Mouse (Mus musculus): ENCODE measurements around the gene Aldh16a1. TPM values are rescaled to one million over a fixed set of nuclear protein-coding genes. Genes with fewer than 3 reads are reported as not detected.

Aldh16a1 gene
- total RNA-seq (2018; cell fraction: chromatin; rRNA removed), result 100 to 1,000 TPM in 4 of 26 experiments, 10 to 100 TPM in 22; 20.1 to 138 (median 76.1) TPM
- 10 to 100 TPM; 12.1 to 36.3 (median 20.9) TPM for total RNA-seq (2018; cell fraction: cytosol; rRNA removed)
- 10 to 100 TPM; 19.3 to 83.8 (median 41.3) TPM for total RNA-seq (2018; cell fraction: nucleus; rRNA removed)
- polyA plus RNA-seq (2018), result 13.0 to 39.0 TPM (median 19.2 TPM) in 3 replicates

DNA sequence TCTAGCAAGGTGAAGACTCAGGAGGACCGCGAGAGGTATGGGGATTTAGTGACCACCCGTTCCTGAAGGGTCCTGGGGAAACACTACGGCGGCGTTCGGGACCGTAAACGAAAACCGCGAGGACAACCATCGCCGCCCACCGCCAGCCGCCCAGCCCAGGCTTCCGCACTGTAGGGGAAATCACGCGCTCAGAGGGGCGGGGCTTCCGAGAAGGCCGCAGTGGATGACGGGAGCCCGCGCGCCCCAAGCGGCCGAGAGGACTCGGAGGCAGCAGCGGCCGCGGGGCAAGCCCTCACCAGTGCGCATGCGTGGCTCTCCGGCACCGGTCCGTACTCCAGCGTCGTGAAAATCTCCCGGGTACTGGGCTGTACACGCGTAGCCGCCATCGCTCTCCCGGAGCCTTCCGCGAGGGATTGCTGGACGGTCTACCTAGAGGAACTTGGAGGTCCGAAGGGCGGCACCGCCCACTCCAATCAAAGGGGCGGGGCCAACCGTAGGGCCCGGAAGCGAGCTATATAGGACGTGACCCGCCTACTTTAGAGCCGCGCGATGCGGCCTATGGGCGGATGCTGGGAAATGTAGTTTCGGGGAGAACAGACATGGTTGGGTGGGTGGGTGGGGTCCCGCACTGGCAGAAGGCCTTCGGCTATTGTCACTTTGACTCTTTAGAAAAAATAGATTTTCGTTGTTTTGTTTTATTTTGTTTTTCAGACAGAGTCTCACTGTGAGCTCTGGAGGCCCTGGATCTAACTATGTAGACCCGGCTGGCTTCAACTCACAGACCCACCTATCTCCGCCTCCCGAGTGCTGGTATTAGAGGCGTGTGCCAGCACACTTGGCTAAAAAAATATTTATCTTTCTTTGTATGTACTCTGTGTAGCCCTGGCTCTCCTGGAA lies at the start of gene Aldh16a1, which contains the start of gene Pih1d1:
Gene Aldh16a1, minus strand, starts transcription at position 489 of the 897 bp plus-strand sequence.
Gene Pih1d1, plus strand, starts transcription at position 208 of the 897 bp plus-strand sequence.
- WGBS (ENCODE audit: missing documents), result 3% methylated on average over 69 of the region's 69 CpGs

GRCm38 (mm10) chr7:45202654-45203053 lies 48.3 kb upstream of the Aldh16a1 start:
- no peaks in the 10 kb centered on the region for H3K79me2 ChIP-seq (ENCODE audit: inconsistent target)
- WGBS (ENCODE audit: missing documents), result 82% methylated on average over 8 of the region's 10 CpGs
- H3K27ac ChIP-seq, result no peak overlapping the region
- no peaks in the 10 kb centered on the region for H3K36me3 ChIP-seq (ENCODE audit: inconsistent target)
- no peak overlapping the region for H3K4me3 ChIP-seq (ENCODE audit: inconsistent target)

More for the DNA sequence above, at the start of gene Aldh16a1, which contains the start of gene Pih1d1:
- H3K4me3 ChIP-seq (ENCODE audit: inconsistent target), result peak within 1 kb of the TSS; percentile 88
- H3K79me2 ChIP-seq (ENCODE audit: inconsistent target), result peaks cover 5% of the 10 kb centered on the region; the same call in 1 of the 2 replicates
- peaks cover 8% of the 10 kb centered on the region; the same call in 1 of the 2 replicates for H3K36me3 ChIP-seq (ENCODE audit: inconsistent target)
- H3K27ac ChIP-seq, result peak within 1 kb of the TSS; percentile 95

- Histone ChIP-seq H3K4me3 (ENCODE audit: inconsistent target) (no peak overlapping the region), H3K36me3 (ENCODE audit: inconsistent target) (no peaks in the 10 kb centered on the region), H3K79me2 (ENCODE audit: inconsistent target) (no peaks in the 10 kb centered on the region), H3K27ac (no peak overlapping the region)
- 91% methylated on average over 11 of the region's 11 CpGs for WGBS (ENCODE audit: missing documents)
Observed at GRCm38 (mm10) chr7:45198961-45199360, 44.6 kb upstream of the Aldh16a1 start.

- Histone ChIP-seq H3K36me3 (ENCODE audit: inconsistent target) (no peaks in the 10 kb centered on the region), H3K79me2 (ENCODE audit: inconsistent target) (no peaks in the 10 kb centered on the region), H3K4me3 (ENCODE audit: inconsistent target) (no peak overlapping the region), H3K27ac (no peak overlapping the region)
- WGBS (ENCODE audit: missing documents), result 16% methylated on average over 5 of the region's 5 CpGs
Observed at GRCm38 (mm10) chr7:45198435-45198834, 44.1 kb upstream of the Aldh16a1 start.

DNA sequence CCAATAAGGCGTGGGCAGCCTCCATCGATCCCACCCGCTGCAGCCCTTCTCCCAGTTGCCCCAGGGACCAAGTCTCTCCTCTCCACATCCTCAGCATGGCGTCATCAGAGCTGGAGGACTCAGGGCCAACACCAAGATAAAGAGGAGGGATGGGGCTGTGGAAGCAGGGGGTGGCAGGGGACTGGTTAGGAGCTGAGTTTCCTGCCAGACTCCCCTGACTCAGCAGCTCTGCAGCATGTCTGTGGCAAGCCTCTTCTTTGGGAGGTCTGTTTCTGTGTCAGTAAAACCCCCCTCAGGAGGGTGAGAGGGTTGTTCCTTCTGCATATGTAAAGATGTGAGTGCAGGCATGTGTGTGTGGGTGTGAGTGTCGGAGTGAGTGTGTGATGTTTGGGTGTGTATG lies 42.6 kb upstream of the Aldh16a1 start:
- no peaks in the 10 kb centered on the region for H3K36me3 ChIP-seq (ENCODE audit: inconsistent target)
- WGBS (ENCODE audit: missing documents), result 60% methylated on average over 5 of the region's 5 CpGs
- H3K79me2 ChIP-seq (ENCODE audit: inconsistent target), result no peaks in the 10 kb centered on the region
- H3K27ac ChIP-seq, result no peak overlapping the region
- no peak overlapping the region for H3K4me3 ChIP-seq (ENCODE audit: inconsistent target)

DNA sequence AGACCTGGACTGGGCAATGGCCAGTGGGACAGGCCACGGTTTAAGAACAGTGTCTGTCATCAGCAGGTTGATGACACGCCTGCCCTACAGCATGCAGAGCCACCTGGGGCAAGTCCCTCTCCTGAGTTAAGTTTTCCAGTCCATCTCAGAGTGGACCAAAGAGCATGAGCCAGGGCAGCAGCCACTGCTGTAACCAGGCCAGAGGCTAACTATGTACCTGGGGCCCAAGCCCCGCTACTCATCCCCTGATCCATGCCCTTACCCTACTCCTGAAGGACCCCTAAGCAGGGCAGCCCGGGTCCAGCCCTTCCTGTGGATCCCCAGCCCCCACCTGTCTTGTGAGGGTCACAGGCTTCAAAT lies 41.8 kb upstream of the Aldh16a1 start:
- no peak overlapping the region for H3K27ac ChIP-seq
- WGBS (ENCODE audit: missing documents), result 96% methylated on average over 4 of the region's 4 CpGs
- no peaks in the 10 kb centered on the region for H3K36me3 ChIP-seq (ENCODE audit: inconsistent target)
- H3K4me3 ChIP-seq (ENCODE audit: inconsistent target), result no peak overlapping the region
- H3K79me2 ChIP-seq (ENCODE audit: inconsistent target), result no peaks in the 10 kb centered on the region

- H3K79me2 ChIP-seq (ENCODE audit: inconsistent target), result no peaks in the 10 kb centered on the region
- 90% methylated on average over 13 of the region's 13 CpGs for WGBS (ENCODE audit: missing documents)
- no peak overlapping the region for H3K27ac ChIP-seq
- H3K4me3 ChIP-seq (ENCODE audit: inconsistent target), result no peak overlapping the region
- H3K36me3 ChIP-seq (ENCODE audit: inconsistent target), result no peaks in the 10 kb centered on the region
Observed at GRCm38 (mm10) chr7:45195341-45196175, 41.2 kb upstream of the Aldh16a1 start.

- 90% methylated on average over 17 of the region's 17 CpGs for WGBS (ENCODE audit: missing documents)
- Histone ChIP-seq H3K79me2 (ENCODE audit: inconsistent target) (no peaks in the 10 kb centered on the region), H3K27ac (no peak overlapping the region), H3K36me3 (ENCODE audit: inconsistent target) (no peaks in the 10 kb centered on the region), H3K4me3 (ENCODE audit: inconsistent target) (no peak overlapping the region)
Observed at GRCm38 (mm10) chr7:45193871-45194785, 39.7 kb upstream of the Aldh16a1 start.

GRCm38 (mm10) chr7:45193406-45193805 lies 39.0 kb upstream of the Aldh16a1 start:
- Histone ChIP-seq H3K36me3 (ENCODE audit: inconsistent target) (no peaks in the 10 kb centered on the region), H3K27ac (no peak overlapping the region), H3K79me2 (ENCODE audit: inconsistent target) (no peaks in the 10 kb centered on the region), H3K4me3 (ENCODE audit: inconsistent target) (no peak overlapping the region)
- WGBS (ENCODE audit: missing documents), result 76% methylated on average over 5 of the region's 5 CpGs

GRCm38 (mm10) chr7:45192585-45193310 lies 38.4 kb upstream of the Aldh16a1 start:
- H3K36me3 ChIP-seq (ENCODE audit: inconsistent target), result no peaks in the 10 kb centered on the region
- WGBS (ENCODE audit: missing documents), result 88% methylated on average over 7 of the region's 7 CpGs
- H3K27ac ChIP-seq, result no peak overlapping the region
- no peaks in the 10 kb centered on the region for H3K79me2 ChIP-seq (ENCODE audit: inconsistent target)
- H3K4me3 ChIP-seq (ENCODE audit: inconsistent target), result no peak overlapping the region

GRCm38 (mm10) chr7:45191803-45192363 lies 37.5 kb upstream of the Aldh16a1 start:
- 64% methylated on average over 6 of the region's 8 CpGs for WGBS (ENCODE audit: missing documents)
- H3K4me3 ChIP-seq (ENCODE audit: inconsistent target), result no peak overlapping the region
- no peaks in the 10 kb centered on the region for H3K36me3 ChIP-seq (ENCODE audit: inconsistent target)
- H3K27ac ChIP-seq, result no peak overlapping the region
- no peaks in the 10 kb centered on the region for H3K79me2 ChIP-seq (ENCODE audit: inconsistent target)

- Histone ChIP-seq H3K27ac (no peak overlapping the region), H3K36me3 (ENCODE audit: inconsistent target) (no peaks in the 10 kb centered on the region), H3K4me3 (ENCODE audit: inconsistent target) (no peak overlapping the region), H3K79me2 (ENCODE audit: inconsistent target) (no peaks in the 10 kb centered on the region)
- 75% methylated on average over 2 of the region's 2 CpGs for WGBS (ENCODE audit: missing documents)
Observed at GRCm38 (mm10) chr7:45191161-45191560, 36.8 kb upstream of the Aldh16a1 start.

GRCm38 (mm10) chr7:45190186-45190585 lies 35.8 kb upstream of the Aldh16a1 start:
- 82% methylated on average over 6 of the region's 6 CpGs for WGBS (ENCODE audit: missing documents)
- H3K36me3 ChIP-seq (ENCODE audit: inconsistent target), result no peaks in the 10 kb centered on the region
- H3K79me2 ChIP-seq (ENCODE audit: inconsistent target), result no peaks in the 10 kb centered on the region
- no peak overlapping the region for H3K27ac ChIP-seq
- no peak overlapping the region for H3K4me3 ChIP-seq (ENCODE audit: inconsistent target)

All from macrophage (primary cell).